Mouse (Mus musculus) kidney, embryonic 16.5 days (tissue): ENCODE results near the gene Cdk14. TPM values are rescaled to one million over a fixed set of nuclear protein-coding genes. Genes with fewer than 3 reads are reported as not detected.

Experiments used
- ATAC-seq: fragments of 200-750 bp; cut with Nextera tagmentation; 2 replicates; pipeline ENCODE4 v1.8.0; 2017; ENCODE audit warnings: moderate TSS enrichment; ENCODE audit not compliant: low FRiP score, low TSS enrichment
- H3K27ac ChIP-seq: fragments of 300-500 bp; sonication (generic); 2 replicates; pipeline ENCODE4 v1.5.1; 2014; ENCODE audit warnings: low read length
- H3K27me3 ChIP-seq: fragments of 300-500 bp; sonication (generic); 2 replicates; pipeline ENCODE4 v1.6.1; 2014; ENCODE audit warnings: low read length, control low read depth, mixed read lengths; ENCODE audit not compliant: insufficient read depth
- H3K36me3 ChIP-seq: fragments of 300-500 bp; sonication (generic); 2 replicates; pipeline ENCODE4 v1.6.1; 2014; ENCODE audit warnings: low read length, control low read depth, mixed read lengths; ENCODE audit not compliant: insufficient read depth
- H3K4me1 ChIP-seq: fragments of 300-500 bp; sonication (generic); 2 replicates; pipeline ENCODE4 v1.6.1; 2014; ENCODE audit warnings: low read length, control low read depth, mixed read lengths; ENCODE audit not compliant: insufficient read depth
- H3K4me2 ChIP-seq: fragments of 300-500 bp; sonication (generic); replicated peaks from 2 replicates; pipeline ENCODE4 v1.6.1; 2014; ENCODE audit warnings: low read depth, low read length
- H3K4me3 ChIP-seq: fragments of 300-500 bp; sonication (generic); 2 replicates; pipeline ENCODE4 v1.5.1; 2014; ENCODE audit warnings: mild to moderate bottlenecking, low read length
- H3K9ac ChIP-seq: fragments of 300-500 bp; sonication (generic); replicated peaks from 2 replicates; pipeline ENCODE4 v1.6.1; 2014; ENCODE audit warnings: low read length
- H3K9me3 ChIP-seq: fragments of 300-500 bp; sonication (generic); 2 replicates; pipeline ENCODE4 v1.6.1; 2016; ENCODE audit warnings: low read length, control low read depth
- WGBS: fragments of 180-500 bp; shearing (Covaris S2); extraction: QIAGEN DNeasy Blood & Tissue Kit; methylation state at CpG from one replicate; pipeline ENCODE4 v1.1.7; 2014; 5-methylcytosine and 5-hydroxymethylcytosine counted together
- polyA plus RNA-seq: library from polyadenylated mRNA; unstranded; fragments of >200 nt; fragmentation: Nextera tagmentation; extraction: Ambion mirVana; gene quantifications from 2 replicates; pipeline ENCODE4 v1.2.1, GENCODE M21; 2015

Cdk14 gene
- polyA plus RNA-seq, 1 experiment from 2014 or later, result 10.2 TPM

DNA sequence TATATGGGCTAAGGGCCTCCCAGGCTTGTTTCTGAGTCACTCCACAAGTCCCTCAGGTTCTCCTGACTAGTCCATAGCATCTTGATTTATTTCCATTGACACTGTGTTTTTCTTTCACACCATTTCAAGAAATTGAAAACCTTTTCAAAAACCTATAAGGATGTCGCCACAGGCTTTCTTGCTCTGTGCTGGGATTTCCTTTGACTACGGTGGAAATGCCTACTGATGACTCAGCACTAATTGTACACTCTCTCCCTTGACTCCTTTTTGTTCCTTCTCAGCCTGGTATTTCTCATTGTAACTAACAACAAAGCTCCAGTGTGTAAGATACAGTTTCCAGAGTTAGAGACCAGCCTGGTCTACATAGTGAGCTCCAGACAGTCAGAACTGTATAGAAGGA lies 144.8 kb downstream of the Cdk14 start:
- 52% methylated on average over 2 of the region's 2 CpGs for WGBS

DNA sequence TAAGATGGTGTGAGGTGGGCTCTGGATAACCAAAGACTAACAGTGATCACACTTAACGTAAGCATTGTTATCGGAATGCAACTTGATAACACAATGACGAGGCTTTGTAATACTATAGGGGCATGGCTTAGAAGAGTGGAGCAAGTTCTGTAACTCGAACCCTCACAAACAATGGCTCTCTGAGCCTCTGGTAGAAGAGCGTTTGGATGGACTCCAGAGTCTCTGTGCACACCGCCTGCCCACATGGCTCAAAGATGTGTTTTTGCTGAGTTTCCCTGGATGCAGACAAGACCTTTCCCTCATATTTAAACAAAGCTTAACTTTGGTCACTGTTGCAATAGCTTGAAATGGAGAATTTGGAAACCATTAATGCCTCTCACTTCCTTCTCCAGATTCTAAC lies 145.8 kb downstream of the Cdk14 start:
- 59% methylated on average over 6 of the region's 6 CpGs for WGBS
- H3K4me1 ChIP-seq, result no peaks in the 10 kb centered on the region
- no peak overlapping the region for H3K4me3 ChIP-seq
- H3K4me2 ChIP-seq, result no peak overlapping the region
- no peaks in the 10 kb centered on the region for H3K27me3 ChIP-seq
- H3K9me3 ChIP-seq, result no peaks in the 10 kb centered on the region
- H3K27ac ChIP-seq, result no peak overlapping the region
- no peaks in the 10 kb centered on the region for H3K36me3 ChIP-seq
- no peak for ATAC-seq
- H3K9ac ChIP-seq, result no peak overlapping the region

More for the DNA sequence above, 144.8 kb downstream of the Cdk14 start:
- H3K4me2 ChIP-seq, result no peak overlapping the region
- no peaks in the 10 kb centered on the region for H3K36me3 ChIP-seq
- no peaks in the 10 kb centered on the region for H3K9me3 ChIP-seq
- no peak overlapping the region for H3K4me3 ChIP-seq
- H3K9ac ChIP-seq, result no peak overlapping the region
- H3K27me3 ChIP-seq, result no peaks in the 10 kb centered on the region
- H3K4me1 ChIP-seq, result no peaks in the 10 kb centered on the region
- no peak overlapping the region for H3K27ac ChIP-seq
- ATAC-seq, result no peak

DNA sequence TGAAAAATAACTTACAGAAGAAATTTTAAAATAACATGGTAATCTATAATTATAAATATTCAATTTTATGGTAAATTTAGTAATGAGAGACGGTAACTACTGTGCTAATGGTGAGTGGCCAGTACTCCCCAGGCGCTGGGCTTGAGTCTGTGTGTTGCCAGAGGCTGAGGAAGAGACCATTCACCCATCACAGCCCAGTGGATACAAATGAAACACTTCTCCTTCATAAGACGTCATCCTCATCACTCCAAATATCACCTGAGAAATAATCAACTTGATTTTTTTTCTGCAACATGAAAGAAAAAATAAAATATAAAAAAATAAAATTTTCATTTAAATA lies 153.4 kb downstream of the Cdk14 start:
- Histone ChIP-seq H3K27ac (no peak overlapping the region), H3K4me1 (peaks cover 4% of the 10 kb centered on the region; the same call in 1 of the 2 replicates), H3K9ac (no peak overlapping the region), H3K9me3 (no peaks in the 10 kb centered on the region), H3K27me3 (no peaks in the 10 kb centered on the region), H3K36me3 (no peaks in the 10 kb centered on the region), H3K4me3 (no peak overlapping the region), H3K4me2 (no peak overlapping the region)
- no peak for ATAC-seq
- WGBS, result 93% methylated on average over 3 of the region's 3 CpGs

DNA sequence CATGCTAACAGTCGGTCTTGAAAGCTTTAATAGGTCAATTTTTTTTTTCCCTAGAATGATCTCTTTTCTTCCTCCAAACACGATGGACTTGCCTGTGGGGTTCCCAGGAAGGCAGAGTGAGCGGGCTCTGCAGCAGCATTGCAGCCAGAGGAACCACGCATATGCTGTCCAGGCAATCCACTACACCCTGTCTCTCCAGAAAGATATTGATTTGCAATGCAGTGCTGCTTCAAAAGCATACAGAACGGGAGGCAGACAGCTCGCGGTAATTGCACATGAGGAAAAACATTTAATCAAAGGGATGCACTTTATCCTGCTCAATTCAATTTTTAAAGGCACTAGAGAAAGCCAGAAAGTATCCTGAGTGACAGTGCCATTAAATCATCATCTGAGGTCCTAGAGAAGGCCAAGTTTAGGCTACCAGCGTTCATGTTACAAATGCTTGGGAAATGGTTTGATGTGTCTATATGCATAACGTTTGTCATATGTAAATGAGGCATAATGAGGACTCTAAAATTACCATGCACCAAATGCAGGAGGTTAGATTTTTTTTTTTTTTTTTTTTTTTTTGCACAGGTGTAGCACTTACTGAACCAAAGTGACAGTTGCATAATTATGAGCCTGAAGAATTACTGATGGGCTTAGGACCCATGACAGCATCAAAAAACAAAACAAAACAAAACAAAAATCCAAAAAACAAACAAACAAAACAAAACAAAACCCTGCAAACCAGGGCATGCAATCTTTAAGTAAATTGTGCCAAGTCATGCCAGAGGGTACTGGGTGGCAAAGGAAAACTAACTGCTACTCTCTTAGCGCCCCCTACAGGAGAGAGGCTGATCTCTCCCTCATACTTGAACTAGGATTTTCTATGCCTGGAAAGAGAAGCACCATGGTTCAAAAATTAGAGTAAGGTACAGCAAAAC lies 154.0 kb downstream of the Cdk14 start:
- Histone ChIP-seq H3K4me2 (no peak overlapping the region), H3K36me3 (no peaks in the 10 kb centered on the region), H3K9me3 (no peaks in the 10 kb centered on the region), H3K4me1 (peaks cover 11% of the 10 kb centered on the region; the same call in 1 of the 2 replicates), H3K27ac (no peak overlapping the region), H3K4me3 (no peak overlapping the region), H3K27me3 (no peaks in the 10 kb centered on the region), H3K9ac (no peak overlapping the region)
- ATAC-seq, result no peak
- WGBS, result 55% methylated on average over 10 of the region's 10 CpGs

DNA sequence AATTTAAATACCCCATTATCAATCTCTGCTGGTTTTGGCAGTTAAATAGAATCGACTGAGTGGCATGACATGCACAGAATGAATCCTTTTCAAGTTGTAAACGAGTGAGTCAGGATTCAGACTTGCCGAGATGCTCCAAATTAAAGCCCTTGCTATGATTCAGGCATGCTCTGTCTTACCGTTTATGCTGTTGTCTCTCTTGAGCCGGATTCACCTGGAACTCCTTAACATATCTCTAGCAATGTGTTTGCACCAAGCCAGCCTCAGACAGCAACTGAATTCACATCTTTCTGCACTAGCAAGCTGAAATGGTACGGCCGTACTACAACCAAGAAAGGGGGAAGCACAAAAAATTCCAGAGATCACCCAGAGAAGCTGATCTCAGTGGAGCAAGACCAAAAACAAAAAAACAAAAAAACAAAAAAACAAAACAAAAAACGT lies 154.7 kb downstream of the Cdk14 start:
- whole genome bisulfite sequencing, result 55% methylated on average over 8 of the region's 8 CpGs
- Histone ChIP-seq H3K27ac (no peak overlapping the region), H3K4me1 (peaks cover 11% of the 10 kb centered on the region; the same call in 1 of the 2 replicates), H3K4me2 (no peak overlapping the region), H3K4me3 (no peak overlapping the region), H3K36me3 (no peaks in the 10 kb centered on the region), H3K9ac (no peak overlapping the region), H3K9me3 (no peaks in the 10 kb centered on the region), H3K27me3 (no peaks in the 10 kb centered on the region)
- ATAC-seq, result no peak

DNA sequence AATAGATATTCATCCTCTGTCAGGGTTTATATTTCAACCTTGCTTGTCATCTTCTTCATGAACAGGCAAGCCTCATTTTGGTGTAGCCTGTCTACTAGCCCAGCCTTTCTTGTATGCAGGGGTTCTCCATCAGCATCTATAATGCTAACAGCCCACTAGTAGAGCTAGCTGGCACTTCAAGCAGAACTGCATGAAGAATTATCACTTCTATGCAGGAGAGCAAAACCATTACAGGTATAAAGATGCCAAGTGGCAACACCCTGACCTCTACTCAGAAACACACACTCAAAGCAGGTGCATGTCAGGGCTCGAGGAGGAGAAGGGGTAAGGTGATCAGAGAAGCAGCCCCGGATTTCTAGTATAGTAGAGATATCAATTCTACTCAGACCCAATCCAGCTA lies 155.4 kb downstream of the Cdk14 start:
- Histone ChIP-seq H3K4me3 (no peak overlapping the region), H3K9ac (no peak overlapping the region), H3K27ac (no peak overlapping the region), H3K9me3 (no peaks in the 10 kb centered on the region), H3K27me3 (no peaks in the 10 kb centered on the region), H3K36me3 (no peaks in the 10 kb centered on the region), H3K4me1 (peaks cover 11% of the 10 kb centered on the region; the same call in 1 of the 2 replicates), H3K4me2 (no peak overlapping the region)
- 77% methylated on average over 2 of the region's 2 CpGs for WGBS
- ATAC-seq, result no peak

DNA sequence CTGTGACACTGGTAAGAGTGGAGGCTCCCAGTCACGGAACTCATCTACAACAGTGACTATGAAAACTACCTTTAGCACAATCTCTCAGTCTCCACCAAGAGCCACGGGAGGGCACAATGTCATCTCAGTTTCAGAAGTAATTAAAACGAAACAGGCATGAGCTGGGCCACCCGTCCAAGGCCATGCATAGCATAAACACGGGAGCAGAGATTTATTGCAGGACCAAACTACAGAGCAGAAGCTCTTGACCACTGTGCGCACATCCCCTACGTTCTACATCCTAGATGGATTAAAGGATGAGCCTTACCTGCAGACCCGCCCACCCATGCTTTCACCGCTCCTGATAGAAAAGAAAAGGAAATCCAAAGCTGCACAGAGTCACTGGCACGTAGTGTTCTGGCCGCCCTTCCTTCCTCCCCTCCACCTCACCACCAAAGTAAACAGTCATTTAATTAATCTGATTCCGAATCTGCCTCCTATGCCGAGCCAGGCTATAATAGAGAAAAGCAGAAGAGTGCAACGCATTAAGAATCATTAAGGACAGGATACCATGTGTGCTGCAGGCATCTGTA lies 158.3 kb downstream of the Cdk14 start:
- peak overlapping the region; percentile 42 for H3K4me2 ChIP-seq
- H3K4me1 ChIP-seq, result peaks cover 11% of the 10 kb centered on the region; the same call in 1 of the 2 replicates
- H3K9me3 ChIP-seq, result no peaks in the 10 kb centered on the region
- ATAC-seq, result peak; percentile 57
- no peaks in the 10 kb centered on the region for H3K27me3 ChIP-seq
- 27% methylated on average over 14 of the region's 14 CpGs for WGBS
- no peak overlapping the region for H3K9ac ChIP-seq
- H3K27ac ChIP-seq, result no peak overlapping the region
- peak overlapping the region; percentile 18; the same call in 1 of the 2 replicates for H3K4me3 ChIP-seq
- no peaks in the 10 kb centered on the region for H3K36me3 ChIP-seq

DNA sequence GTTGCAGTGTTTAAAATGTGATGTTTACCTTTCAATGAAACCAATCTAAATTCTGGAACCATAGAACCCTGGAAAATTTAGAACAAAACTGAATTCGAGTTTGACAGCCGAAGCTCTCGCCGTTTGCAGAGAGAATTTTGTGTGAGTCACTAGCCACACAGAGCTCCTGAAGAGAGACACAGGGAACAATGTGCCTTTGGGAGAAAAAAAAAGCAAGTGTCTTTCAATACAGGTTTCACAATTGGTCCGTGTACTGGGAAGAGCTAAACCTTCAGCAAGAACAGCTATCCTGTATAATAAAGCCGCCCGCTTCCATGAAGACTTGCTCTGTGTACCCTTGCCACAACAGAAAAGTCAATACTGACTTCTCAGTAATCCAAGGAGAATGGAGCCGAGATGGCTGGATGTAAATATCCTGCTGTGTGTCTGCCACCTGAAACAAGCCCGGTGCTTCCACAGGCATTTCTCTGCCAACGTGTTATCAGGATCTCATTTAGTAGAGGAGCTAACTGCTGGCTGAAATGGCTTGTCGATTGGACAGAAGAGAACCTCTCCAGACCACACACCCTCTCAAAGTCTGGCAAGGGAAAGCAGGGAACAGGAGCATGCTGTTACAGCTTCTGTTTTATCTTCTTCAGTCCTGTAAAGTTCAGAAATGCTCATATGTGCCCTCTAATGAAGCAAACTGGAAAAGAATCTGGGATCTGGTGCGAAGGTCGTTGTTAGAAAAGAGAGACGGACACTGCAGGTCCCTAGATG lies 159.0 kb downstream of the Cdk14 start:
- ATAC-seq, result no peak
- Histone ChIP-seq H3K4me1 (peaks cover 11% of the 10 kb centered on the region; the same call in 1 of the 2 replicates), H3K27me3 (no peaks in the 10 kb centered on the region), H3K27ac (no peak overlapping the region), H3K4me2 (peak overlapping the region; percentile 42), H3K9me3 (no peaks in the 10 kb centered on the region), H3K4me3 (no peak overlapping the region), H3K36me3 (no peaks in the 10 kb centered on the region), H3K9ac (no peak overlapping the region)
- 72% methylated on average over 14 of the region's 14 CpGs for WGBS

DNA sequence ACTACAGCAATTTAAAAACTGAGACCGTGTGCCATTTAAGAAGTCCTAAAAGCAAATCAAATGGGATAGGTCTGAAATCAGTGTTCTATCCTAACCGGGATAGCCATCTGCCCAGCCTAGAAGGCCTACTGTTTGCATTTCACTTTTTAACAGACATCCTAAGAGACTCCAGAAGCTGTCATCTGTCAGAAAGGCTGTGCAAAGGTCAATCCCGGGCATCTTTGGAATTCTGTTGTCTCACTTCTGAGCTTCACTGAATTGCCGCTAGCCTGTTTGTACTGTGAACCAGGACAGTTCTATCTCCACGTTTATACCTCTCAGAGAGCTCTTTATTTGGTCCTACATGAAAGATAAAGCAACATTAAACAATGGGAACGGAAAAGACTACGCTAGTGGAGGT lies 159.8 kb downstream of the Cdk14 start:
- no peaks in the 10 kb centered on the region for H3K27me3 ChIP-seq
- H3K4me1 ChIP-seq, result peaks cover 11% of the 10 kb centered on the region; the same call in 1 of the 2 replicates
- H3K4me2 ChIP-seq, result no peak overlapping the region
- ATAC-seq, result peak; percentile 59; the same call in 1 of the 2 replicates
- H3K36me3 ChIP-seq, result no peaks in the 10 kb centered on the region
- H3K9me3 ChIP-seq, result no peaks in the 10 kb centered on the region
- H3K9ac ChIP-seq, result no peak overlapping the region
- H3K27ac ChIP-seq, result no peak overlapping the region
- no peak overlapping the region for H3K4me3 ChIP-seq
- 76% methylated on average over 7 of the region's 7 CpGs for WGBS
